Mouse (Mus musculus) heart, embryonic 11.5 days (tissue): ENCODE results near the gene Sfxn3. TPM values are rescaled to one million over a fixed set of nuclear protein-coding genes. Genes with fewer than 3 reads are reported as not detected.

Experiments used
- ATAC-seq: fragments of 200-750 bp; cut with Nextera tagmentation; replicated peaks from 2 replicates; pipeline ENCODE4 v1.8.0; 2017; ENCODE audit warnings: moderate library complexity; ENCODE audit not compliant: insufficient number of reproducible peaks, low FRiP score, low TSS enrichment
- H3K27ac ChIP-seq: fragments of 300-500 bp; sonication (generic); 2 replicates; pipeline ENCODE4 v1.5.1; 2014; ENCODE audit warnings: mild to moderate bottlenecking, low read depth, low read length
- H3K27me3 ChIP-seq: fragments of 300-500 bp; sonication (generic); 2 replicates; pipeline ENCODE4 v1.6.1; 2014; ENCODE audit warnings: mild to moderate bottlenecking, low read length, mixed read lengths; ENCODE audit not compliant: control insufficient read depth, insufficient read depth
- H3K36me3 ChIP-seq: fragments of 300-500 bp; sonication (generic); 2 replicates; pipeline ENCODE4 v1.6.1; 2014; ENCODE audit warnings: mild to moderate bottlenecking, low read length, moderate library complexity, mixed read lengths; ENCODE audit not compliant: control insufficient read depth, insufficient read depth
- H3K4me1 ChIP-seq: fragments of 300-500 bp; sonication (generic); 2 replicates; pipeline ENCODE4 v1.6.1; 2014; ENCODE audit warnings: low read length; ENCODE audit not compliant: control insufficient read depth, insufficient read depth
- H3K4me2 ChIP-seq: fragments of 300-500 bp; sonication (generic); 2 replicates; pipeline ENCODE4 v1.6.1; 2014; ENCODE audit warnings: mild to moderate bottlenecking, moderate library complexity
- H3K4me3 ChIP-seq: fragments of 300-500 bp; sonication (generic); 2 replicates; pipeline ENCODE4 v1.5.1; 2014; ENCODE audit warnings: low read depth, low read length
- H3K9ac ChIP-seq: fragments of 300-500 bp; sonication (generic); 2 replicates; pipeline ENCODE4 v1.6.1; 2014; ENCODE audit warnings: mild to moderate bottlenecking, low read depth, low read length, moderate library complexity
- H3K9me3 ChIP-seq: fragments of 300-500 bp; sonication (generic); replicated peaks from 2 replicates; pipeline ENCODE4 v1.6.1; 2016; ENCODE audit warnings: low read length; ENCODE audit not compliant: control insufficient read depth
- WGBS: fragments of 180-500 bp; shearing (Covaris S2); extraction: QIAGEN DNeasy Blood & Tissue Kit; methylation state at CpG from one replicate; pipeline ENCODE4 v1.1.7; 2014; ENCODE audit not compliant: insufficient replicate concordance; 5-methylcytosine and 5-hydroxymethylcytosine counted together
- polyA plus RNA-seq: library from polyadenylated mRNA; unstranded; fragments of >200 nt; fragmentation: Nextera tagmentation; extraction: Ambion mirVana; gene quantifications from 2 replicates; pipeline ENCODE4 v1.2.1, GENCODE M21; 2014

Sfxn3 gene
- polyA plus RNA-seq, 1 experiment from 2014 or later, result 16.0 TPM

GRCm38 (mm10) chr19:45025937-45026568 is 21.2 kb upstream of the Sfxn3 start:
- no peak overlapping the region for H3K4me3 ChIP-seq
- no peaks in the 10 kb centered on the region for H3K27me3 ChIP-seq
- H3K4me2 ChIP-seq, result no peak overlapping the region
- H3K9ac ChIP-seq, result no peak overlapping the region
- no peak for ATAC-seq
- WGBS, result 94% methylated on average over 34 of the region's 37 CpGs
- H3K27ac ChIP-seq, result no peak overlapping the region
- H3K36me3 ChIP-seq, result peaks cover 31% of the 10 kb centered on the region
- no peaks in the 10 kb centered on the region for H3K9me3 ChIP-seq
- H3K4me1 ChIP-seq, result peaks cover 10% of the 10 kb centered on the region; the same call in 1 of the 2 replicates

GRCm38 (mm10) chr19:45026958-45027670 is 20.2 kb upstream of the Sfxn3 start:
- Histone ChIP-seq H3K36me3 (peaks cover 27% of the 10 kb centered on the region), H3K4me3 (no peak overlapping the region), H3K27me3 (no peaks in the 10 kb centered on the region), H3K4me1 (peaks cover 10% of the 10 kb centered on the region; the same call in 1 of the 2 replicates), H3K9ac (no peak overlapping the region), H3K4me2 (no peak overlapping the region), H3K27ac (no peak overlapping the region), H3K9me3 (no peaks in the 10 kb centered on the region)
- ATAC-seq, result no peak
- WGBS, result 75% methylated on average over 6 of the region's 6 CpGs

GRCm38 (mm10) chr19:45027848-45028247 is 19.5 kb upstream of the Sfxn3 start:
- H3K36me3 ChIP-seq, result peaks cover 22% of the 10 kb centered on the region
- H3K4me2 ChIP-seq, result no peak overlapping the region
- 84% methylated on average over 6 of the region's 6 CpGs for WGBS
- H3K4me3 ChIP-seq, result no peak overlapping the region
- no peaks in the 10 kb centered on the region for H3K9me3 ChIP-seq
- ATAC-seq, result no peak
- H3K27me3 ChIP-seq, result no peaks in the 10 kb centered on the region
- H3K4me1 ChIP-seq, result peaks cover 13% of the 10 kb centered on the region
- no peak overlapping the region for H3K27ac ChIP-seq
- no peak overlapping the region for H3K9ac ChIP-seq

DNA sequence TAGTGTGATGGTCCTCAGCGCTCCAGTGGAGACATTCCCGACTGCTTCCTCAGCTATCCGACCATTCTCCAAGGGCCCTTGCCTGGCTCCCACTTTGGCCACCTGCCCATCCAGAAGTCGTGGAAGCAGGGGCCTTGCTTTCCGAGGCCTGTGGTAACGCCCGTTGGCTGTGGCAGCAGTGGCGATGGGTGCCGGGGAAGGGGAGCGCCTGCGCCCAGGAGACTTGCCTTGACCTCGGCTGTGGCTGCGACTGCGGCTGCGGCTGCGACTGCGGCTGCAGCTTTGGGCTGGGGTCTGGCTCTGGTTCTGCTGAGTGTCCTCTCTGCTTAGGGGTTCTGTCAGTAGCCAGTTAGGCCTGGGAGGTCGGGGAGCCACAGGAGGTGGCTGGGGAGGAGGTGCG is 18.6 kb upstream of the Sfxn3 start:
- Histone ChIP-seq H3K27ac (no peak overlapping the region), H3K4me1 (peaks cover 15% of the 10 kb centered on the region), H3K9ac (no peak overlapping the region), H3K27me3 (no peaks in the 10 kb centered on the region), H3K4me3 (no peak overlapping the region), H3K4me2 (no peak overlapping the region), H3K36me3 (peaks cover 19% of the 10 kb centered on the region), H3K9me3 (no peaks in the 10 kb centered on the region)
- ATAC-seq, result no peak
- WGBS, result 52% methylated on average over 19 of the region's 19 CpGs

GRCm38 (mm10) chr19:45029571-45029970 is 17.7 kb upstream of the Sfxn3 start:
- peaks cover 14% of the 10 kb centered on the region for H3K36me3 ChIP-seq
- 49% methylated on average over 9 of the region's 9 CpGs for WGBS
- H3K27ac ChIP-seq, result no peak overlapping the region
- H3K4me1 ChIP-seq, result peaks cover 15% of the 10 kb centered on the region
- H3K9me3 ChIP-seq, result no peaks in the 10 kb centered on the region
- no peaks in the 10 kb centered on the region for H3K27me3 ChIP-seq
- no peak overlapping the region for H3K4me3 ChIP-seq
- no peak overlapping the region for H3K9ac ChIP-seq
- H3K4me2 ChIP-seq, result no peak overlapping the region
- ATAC-seq, result no peak

GRCm38 (mm10) chr19:45030111-45030510 is 17.2 kb upstream of the Sfxn3 start:
- no peak for ATAC-seq
- Histone ChIP-seq H3K4me1 (peaks cover 15% of the 10 kb centered on the region), H3K27me3 (no peaks in the 10 kb centered on the region), H3K9me3 (no peaks in the 10 kb centered on the region), H3K4me2 (no peak overlapping the region), H3K27ac (no peak overlapping the region), H3K36me3 (peaks cover 9% of the 10 kb centered on the region), H3K4me3 (no peak overlapping the region), H3K9ac (no peak overlapping the region; the same call in 1 of the 2 replicates)
- WGBS, result 25% methylated on average over 8 of the region's 8 CpGs

- Histone ChIP-seq H3K9ac (peak overlapping the region; percentile 59), H3K27ac (no peak overlapping the region), H3K9me3 (no peaks in the 10 kb centered on the region), H3K4me3 (0 out of 2 replicates have a peak overlapping the region, but pooled peaks have one; percentile 11), H3K4me2 (peak overlapping the region; percentile 58), H3K36me3 (peaks cover under 1% of the 10 kb centered on the region), H3K27me3 (peaks cover 2% of the 10 kb centered on the region; the same call in 1 of the 2 replicates), H3K4me1 (peaks cover 15% of the 10 kb centered on the region)
- 40% methylated on average over 20 of the region's 20 CpGs for WGBS
- ATAC-seq, result no peak
Observed at GRCm38 (mm10) chr19:45030746-45031693, 16.3 kb upstream of the Sfxn3 start.

DNA sequence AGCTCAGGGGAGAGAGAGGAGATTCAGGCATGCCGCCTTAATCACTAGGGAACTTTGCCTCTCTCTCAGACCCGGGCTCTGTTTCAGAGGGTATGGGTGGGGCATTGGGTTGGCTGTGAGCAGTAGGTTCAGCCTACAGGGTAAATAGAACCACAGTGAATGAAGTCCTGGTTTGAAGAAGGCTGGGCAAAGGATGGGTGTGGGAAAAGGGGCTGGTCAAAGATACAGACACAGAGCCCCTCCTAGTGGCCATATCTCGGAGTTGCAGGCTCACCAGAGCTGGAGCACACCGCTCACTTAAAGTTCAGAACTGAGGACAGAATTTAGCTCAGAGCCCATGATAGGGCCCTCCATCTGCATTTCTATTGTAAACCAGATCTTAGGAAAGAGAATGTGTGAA is 15.5 kb upstream of the Sfxn3 start:
- H3K9ac ChIP-seq, result no peak overlapping the region
- H3K4me3 ChIP-seq, result no peak overlapping the region
- ATAC-seq, result no peak
- no peaks in the 10 kb centered on the region; the same call in 1 of the 2 replicates for H3K36me3 ChIP-seq
- peaks cover 6% of the 10 kb centered on the region; the same call in 1 of the 2 replicates for H3K27me3 ChIP-seq
- peaks cover 15% of the 10 kb centered on the region for H3K4me1 ChIP-seq
- 17% methylated on average over 4 of the region's 4 CpGs for WGBS
- no peak overlapping the region for H3K27ac ChIP-seq
- H3K4me2 ChIP-seq, result no peak overlapping the region
- no peaks in the 10 kb centered on the region for H3K9me3 ChIP-seq
